Mouse (Mus musculus) heart, adult 2 months (tissue): ENCODE results near the gene Glyctk.

Source experiments
- CTCF ChIP-seq: fragments of 200-600 bp; IDR thresholded peaks from 2 replicates; pipeline ENCODE4 v1.8.1; 2022; ENCODE audit warnings: antibody characterized with exemption, mild to moderate bottlenecking, moderate library complexity
- EP300 ChIP-seq: fragments of 200-500 bp; IDR thresholded peaks from 2 replicates; pipeline ENCODE4 v1.6.1; 2011; ENCODE audit warnings: low read depth, low read length, control low read depth; ENCODE audit not compliant: insufficient read depth
- POLR2A ChIP-seq: fragments of 200-500 bp; IDR thresholded peaks from 2 replicates; pipeline ENCODE4 v1.6.1; 2011; ENCODE audit warnings: mild to moderate bottlenecking, low read depth, low read length, control low read depth; ENCODE audit not compliant: insufficient read depth

DNA sequence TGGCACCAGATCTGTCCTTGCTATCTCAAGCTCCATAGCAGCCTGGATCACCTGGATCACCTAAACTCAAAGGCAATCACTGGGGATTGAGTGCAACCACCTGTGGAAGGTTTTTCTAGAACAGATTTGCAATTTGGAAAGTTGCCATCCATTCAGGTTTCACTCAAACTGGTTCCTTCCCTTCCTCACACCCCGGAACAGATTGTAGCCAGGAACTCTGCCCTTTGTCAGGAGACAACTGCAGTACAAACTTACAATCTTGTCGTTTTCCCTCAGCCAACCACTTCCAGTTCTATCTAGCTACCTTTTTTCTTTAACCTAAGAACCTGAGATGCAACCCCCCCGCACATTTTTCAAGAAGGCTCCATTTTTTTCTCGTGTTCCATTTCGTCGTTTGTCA lies 12.0 kb upstream of the Glyctk start:
- TF ChIP-seq CTCF (no peak), POLR2A (no peak), EP300 (no peak)
